Mouse (Mus musculus) midbrain, embryonic 11.5 days (tissue): ENCODE measurements around the gene Cd109. TPM values are rescaled to one million over a fixed set of nuclear protein-coding genes. Genes with fewer than 3 reads are reported as not detected.

Experiments used
- polyA plus RNA-seq: library from polyadenylated mRNA; unstranded; fragments of >200 nt; fragmentation: Nextera tagmentation; extraction: Ambion mirVana; gene quantifications from 2 replicates; pipeline ENCODE4 v1.2.1, GENCODE M21; 2014

Cd109 gene
- polyA plus RNA-seq, 1 experiment from 2014 or later: 6.2 TPM

Other genes starting within 250 kb of the Cd109 start
- gene Dppa5a, start 247.4 kb upstream of the Cd109 start, polyA plus RNA-seq: 0.25 and 0.76 TPM in 2 replicates
- gene Ooep, start 236.8 kb upstream of the Cd109 start, polyA plus RNA-seq: 1.4 and 1.8 TPM in 2 replicates
- gene Ddx43, start 219.8 kb upstream of the Cd109 start, polyA plus RNA-seq: 0.11 and 0.56 TPM in 2 replicates
- gene Cgas, start 172.3 kb upstream of the Cd109 start, polyA plus RNA-seq: 0.51 and 0.63 TPM in 2 replicates
- gene Mto1, start 167.3 kb upstream of the Cd109 start, polyA plus RNA-seq: 26.0 and 28.3 TPM in 2 replicates
- 0.52 and 1.1 TPM in 2 replicates for gene Gm17324, start 166.8 kb upstream of the Cd109 start, polyA plus RNA-seq
- gene Eef1a1, start 126.4 kb upstream of the Cd109 start, polyA plus RNA-seq: 4,628 and 4,661 TPM in 2 replicates
- gene Slc17a5, start 27.5 kb upstream of the Cd109 start, polyA plus RNA-seq: 9.8 and 12.3 TPM in 2 replicates